Mouse (Mus musculus): ENCODE data around the gene Zfp691. TPM values are rescaled to one million over a fixed set of nuclear protein-coding genes. Genes with fewer than 3 reads are reported as not detected.

Gene Zfp691
- polyA plus RNA-seq (2017; shearing (Covaris generic)): 4.6 TPM

DNA sequence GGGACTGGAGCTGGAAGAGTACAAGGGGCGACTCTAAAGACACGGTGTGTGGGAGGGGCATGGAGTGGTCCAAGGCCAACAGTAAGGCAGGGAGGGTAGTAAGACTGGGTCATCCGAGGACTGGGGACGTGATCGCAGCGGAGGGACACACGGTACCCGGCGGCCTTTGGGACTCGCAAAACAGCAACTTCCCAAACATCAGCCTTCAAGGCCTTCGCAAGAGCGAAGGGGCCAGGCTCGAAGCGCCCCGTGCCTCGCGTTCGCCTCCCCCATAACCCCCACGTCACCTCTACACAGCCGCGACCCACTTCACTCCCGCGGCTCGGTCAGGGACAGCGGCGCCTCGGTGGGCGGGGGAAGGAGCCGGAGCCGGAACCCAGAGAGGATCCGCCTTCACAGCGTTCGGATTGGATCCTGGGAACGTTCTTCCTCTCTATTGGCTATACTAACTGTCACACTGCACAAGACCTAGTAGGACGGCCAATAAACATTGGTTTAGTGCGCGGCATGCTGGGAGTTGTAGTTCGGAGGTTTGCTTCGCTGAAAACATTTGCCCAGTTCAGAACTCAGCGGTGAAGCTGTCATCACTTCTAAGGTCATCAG lies at the start of gene Zfp691:
Gene Zfp691 (minus strand): TSS at position 345 of the 603 bp plus-strand sequence.

DNA sequence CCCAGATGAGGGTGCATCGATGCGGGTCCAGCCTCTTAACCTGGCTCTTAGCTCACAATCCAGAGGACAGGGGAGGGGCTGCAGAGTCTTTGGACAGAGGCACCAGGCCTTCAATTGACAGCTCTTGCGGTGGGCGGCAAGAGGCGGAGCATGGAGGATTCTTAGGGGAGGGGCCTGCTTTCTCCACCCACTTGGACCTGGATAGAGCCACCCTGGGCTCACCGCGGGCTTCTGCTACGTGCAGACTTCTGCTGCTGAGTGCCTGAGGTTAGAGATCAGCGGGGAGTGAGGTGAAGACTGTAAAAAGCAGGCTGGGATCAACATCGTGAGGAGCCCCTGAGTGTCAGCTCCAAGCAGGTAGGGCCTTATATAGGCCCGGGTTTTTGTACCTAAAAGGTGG lies 44.2 kb upstream of the Zfp691 start, which contains the start of gene Tmem269:
Gene Tmem269 (minus strand): TSS at position 49 of the 400 bp plus-strand sequence.

DNA sequence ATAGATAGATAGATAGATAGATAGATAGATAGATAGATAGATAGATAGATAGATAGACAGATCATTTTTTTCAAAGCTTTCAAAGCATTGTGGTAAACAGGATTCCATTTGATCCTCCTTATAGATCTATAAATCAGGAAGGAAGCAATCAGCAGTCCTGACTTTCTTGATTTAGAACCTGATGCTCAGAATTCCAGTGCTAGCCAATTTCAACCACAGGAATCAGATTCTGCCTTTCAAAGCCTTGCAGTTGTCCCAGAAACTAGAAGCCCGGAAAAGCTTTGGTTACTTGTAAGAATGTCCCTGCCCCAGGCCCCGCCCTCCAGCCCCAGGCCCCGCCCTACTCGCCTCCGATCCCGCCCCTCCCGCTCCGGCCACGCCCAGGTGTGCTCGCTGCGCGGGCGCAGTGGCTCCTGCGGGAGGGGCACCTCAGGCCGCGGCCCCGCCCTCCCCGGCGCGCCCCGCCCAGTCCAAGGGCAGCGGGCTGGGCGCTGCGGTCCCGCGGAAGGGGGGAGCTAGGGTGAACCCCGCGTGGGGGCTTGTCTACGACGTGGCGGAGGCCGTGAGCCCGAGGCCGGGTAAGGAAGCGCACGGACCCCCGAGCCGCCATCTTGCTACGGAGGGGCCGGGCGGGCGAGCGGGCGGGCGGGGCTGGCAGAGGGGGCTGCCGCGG lies 21.1 kb upstream of the Zfp691 start, which contains the start of gene Svbp:
Gene Svbp (plus strand): TSS at position 398 of the 673 bp plus-strand sequence.

GRCm38 (mm10) chr4:119189864-119190263 lies 15.9 kb upstream of the Zfp691 start, which contains the start of gene Ermap:
Ermap (minus strand) TSS chr4:119190011.

Other genes starting within 250 kb of the Zfp691 start
- gene Olfr1328, start 235.6 kb downstream of the Zfp691 start, polyA plus RNA-seq (2017; shearing (Covaris generic)): not detected
- not detected for gene Lao1, start 212.6 kb downstream of the Zfp691 start, polyA plus RNA-seq (2017; shearing (Covaris generic))
- gene Slc2a1, start 65.5 kb downstream of the Zfp691 start, polyA plus RNA-seq (2017; shearing (Covaris generic)): 62.7 TPM
- gene Ermap, start 15.8 kb upstream of the Zfp691 start, polyA plus RNA-seq (2017; shearing (Covaris generic)): 2.1 TPM
- 64.9 TPM for gene Svbp, start 21.1 kb upstream of the Zfp691 start, polyA plus RNA-seq (2017; shearing (Covaris generic))
- 0.22 TPM for gene Tmem269, start 44.0 kb upstream of the Zfp691 start, polyA plus RNA-seq (2017; shearing (Covaris generic))
- gene AU022252, start 58.5 kb upstream of the Zfp691 start, polyA plus RNA-seq (2017; shearing (Covaris generic)): 21.8 TPM
- gene P3h1, start 58.7 kb upstream of the Zfp691 start, polyA plus RNA-seq (2017; shearing (Covaris generic)): 2.5 TPM
- gene Cldn19, start 81.2 kb upstream of the Zfp691 start, polyA plus RNA-seq (2017; shearing (Covaris generic)): not detected
- 51.6 TPM for gene Ybx1, start 120.4 kb upstream of the Zfp691 start, polyA plus RNA-seq (2017; shearing (Covaris generic))
- gene Ppih, start 146.4 kb upstream of the Zfp691 start, polyA plus RNA-seq (2017; shearing (Covaris generic)): 57.7 TPM
- gene Ccdc30, start 241.3 kb upstream of the Zfp691 start, polyA plus RNA-seq (2017; shearing (Covaris generic)): 10.3 TPM
- 64.0 TPM for gene Ppcs, start 248.2 kb upstream of the Zfp691 start, polyA plus RNA-seq (2017; shearing (Covaris generic))
- 0.39 TPM for gene Zmynd12, start 248.6 kb upstream of the Zfp691 start, polyA plus RNA-seq (2017; shearing (Covaris generic))

Measured in activated CD4-positive, CD25-positive, alpha-beta regulatory T cell, adult 9 weeks (primary cell).